In the genomic region with DNA sequence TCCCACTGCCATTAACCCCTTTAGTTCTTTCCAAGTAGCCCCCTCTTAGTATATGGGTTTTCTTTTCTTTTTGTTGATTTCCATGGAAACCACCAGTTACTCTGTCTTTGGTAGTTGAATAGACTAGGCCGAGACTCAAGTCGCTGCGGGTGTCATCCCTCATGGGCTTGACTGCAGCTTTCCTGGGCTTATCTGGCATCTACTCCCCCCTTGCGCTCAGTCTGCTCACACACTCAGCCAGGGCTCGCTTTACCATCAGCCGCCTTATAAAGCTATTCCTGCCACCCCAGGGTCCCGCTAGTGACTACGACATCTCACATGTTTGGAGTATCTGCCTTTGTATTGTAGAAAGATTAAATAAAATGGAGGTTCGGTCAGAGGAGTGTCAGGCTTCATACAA, we compare ENCODE assay signal across 12 mouse cellular contexts.
DNase-seq lines count a peak whose midpoint lies in the region; ATAC-seq and TF ChIP-seq lines count a peak whose summit lies in the region.
"Had no signal": no experiment of that assay in that cellular context is flagged by ENCODE, and none has a peak within 500 bp of the region (broad histone marks: within the 10 kb centered on the region; RNA-seq: fewer than 3 reads in every experiment).

No protein-coding gene starts in this region.

- peaks cover 38% of the 10 kb centered on the region for H3K4me1 ChIP-seq in heart, embryonic 10.5 days
- 0 out of 2 replicates have a peak, but pooled peaks cover 8% of the 10 kb centered on the region for H3K4me1 ChIP-seq in hindbrain, embryonic 15.5 days (replicated peaks)
- H3K4me1 ChIP-seq in hindbrain, embryonic 12.5 days = peaks cover 3% of the 10 kb centered on the region; the same call in 1 of the 2 replicates
- peaks cover 9% of the 10 kb centered on the region for H3K4me1 ChIP-seq in stomach, embryonic 16.5 days (ENCODE audit: control insufficient read depth, insufficient read depth, low read length)
- no peaks in the 10 kb centered on the region for H3K4me1 ChIP-seq in stomach, postnatal 0 days (replicated peaks; ENCODE audit: control insufficient read depth, insufficient read depth)

- 36% methylated on average over 9 of the region's 9 CpGs for WGBS in heart, embryonic 10.5 days
- WGBS in hindbrain, embryonic 15.5 days = 64% methylated on average over 9 of the region's 9 CpGs
- WGBS in hindbrain, embryonic 12.5 days = 74% methylated on average over 9 of the region's 9 CpGs
- 64% methylated on average over 9 of the region's 9 CpGs for WGBS in stomach, embryonic 16.5 days
- WGBS in stomach, postnatal 0 days = 69% methylated on average over 9 of the region's 9 CpGs

- no peak overlapping the region for H3K4me2 ChIP-seq in hindbrain, embryonic 15.5 days
- H3K4me2 ChIP-seq in hindbrain, embryonic 12.5 days (replicated peaks) = no peak overlapping the region
- no peak overlapping the region for H3K4me2 ChIP-seq in stomach, embryonic 16.5 days (ENCODE audit: low read depth, low read length)
- H3K4me2 ChIP-seq in stomach, postnatal 0 days (replicated peaks; ENCODE audit: low read depth) = no peak overlapping the region
- H3K4me2 ChIP-seq: liver, embryonic 11.5 days had no signal

- H3K9me3 ChIP-seq in heart, embryonic 10.5 days = no peaks in the 10 kb centered on the region
- no peaks in the 10 kb centered on the region for H3K9me3 ChIP-seq in hindbrain, embryonic 15.5 days
- H3K9me3 ChIP-seq in hindbrain, embryonic 12.5 days (replicated peaks) = no peaks in the 10 kb centered on the region
- no peaks in the 10 kb centered on the region for H3K9me3 ChIP-seq in stomach, embryonic 16.5 days (replicated peaks; ENCODE audit: control insufficient read depth, low read length)
- H3K9me3 ChIP-seq in stomach, postnatal 0 days (ENCODE audit: control insufficient read depth, low read length) = no peaks in the 10 kb centered on the region
- H3K9me3 ChIP-seq: embryonic facial prominence, embryonic 10.5 days had no signal

- no peak for ATAC-seq in hindbrain, embryonic 15.5 days (ENCODE audit: low FRiP score, low read depth)
- no peak for ATAC-seq in hindbrain, embryonic 12.5 days (ENCODE audit: low FRiP score)
- no peak for ATAC-seq in stomach, embryonic 16.5 days (ENCODE audit: insufficient read depth, low FRiP score)
- ATAC-seq in stomach, postnatal 0 days (ENCODE audit: low FRiP score, low TSS enrichment) = no peak

- no peak for TF ChIP-seq CTCF in stomach, postnatal 0 days (IDR thresholded peaks at IDR 0.05; ENCODE audit: low read depth)

- H3K27me3 ChIP-seq in heart, embryonic 10.5 days (ENCODE audit: insufficient read depth, poor library complexity, severe bottlenecking) = no peaks in the 10 kb centered on the region
- no peaks in the 10 kb centered on the region for H3K27me3 ChIP-seq in hindbrain, embryonic 15.5 days
- no peaks in the 10 kb centered on the region for H3K27me3 ChIP-seq in hindbrain, embryonic 12.5 days
- no peaks in the 10 kb centered on the region for H3K27me3 ChIP-seq in stomach, embryonic 16.5 days (ENCODE audit: control insufficient read depth, insufficient read depth, low read length)
- no peaks in the 10 kb centered on the region for H3K27me3 ChIP-seq in stomach, postnatal 0 days (ENCODE audit: control insufficient read depth, insufficient read depth, low read length)

- peak overlapping the region; percentile 54; the same call in 1 of the 2 replicates for H3K27ac ChIP-seq in heart, embryonic 10.5 days
- H3K27ac ChIP-seq in hindbrain, embryonic 15.5 days (replicated peaks) = 0 out of 2 replicates have a peak overlapping the region, but pooled peaks have one; percentile 6
- no peak overlapping the region for H3K27ac ChIP-seq in hindbrain, embryonic 12.5 days
- H3K27ac ChIP-seq in stomach, embryonic 16.5 days (ENCODE audit: low read length) = peak overlapping the region; percentile 35
- H3K27ac ChIP-seq in stomach, postnatal 0 days (replicated peaks) = no peak overlapping the region
- H3K27ac ChIP-seq: embryonic facial prominence, embryonic 10.5 days had no signal

- H3K4me3 ChIP-seq in heart, embryonic 10.5 days = no peak overlapping the region
- no peak overlapping the region for H3K4me3 ChIP-seq in hindbrain, embryonic 15.5 days
- H3K4me3 ChIP-seq in hindbrain, embryonic 12.5 days = no peak overlapping the region
- H3K4me3 ChIP-seq in stomach, embryonic 16.5 days (replicated peaks; ENCODE audit: low read length) = no peak overlapping the region
- H3K4me3 ChIP-seq in stomach, postnatal 0 days (ENCODE audit: low read depth, low read length) = no peak overlapping the region
- H3K4me3 ChIP-seq: embryonic facial prominence, embryonic 10.5 days had no signal

- H3K36me3 ChIP-seq in heart, embryonic 10.5 days = peaks cover 5% of the 10 kb centered on the region; the same call in 1 of the 2 replicates
- H3K36me3 ChIP-seq in hindbrain, embryonic 15.5 days = no peaks in the 10 kb centered on the region
- H3K36me3 ChIP-seq in hindbrain, embryonic 12.5 days = no peaks in the 10 kb centered on the region
- H3K36me3 ChIP-seq in stomach, embryonic 16.5 days (ENCODE audit: control insufficient read depth, insufficient read depth, low read length) = no peaks in the 10 kb centered on the region
- H3K36me3 ChIP-seq in stomach, postnatal 0 days (ENCODE audit: control insufficient read depth, insufficient read depth, low read length) = no peaks in the 10 kb centered on the region
- H3K36me3 ChIP-seq: embryonic facial prominence, embryonic 10.5 days; G1E had no signal

- no peak overlapping the region for H3K9ac ChIP-seq in hindbrain, embryonic 15.5 days
- H3K9ac ChIP-seq in hindbrain, embryonic 12.5 days = no peak overlapping the region
- no peak overlapping the region for H3K9ac ChIP-seq in stomach, embryonic 16.5 days (ENCODE audit: low read length)
- H3K9ac ChIP-seq in stomach, postnatal 0 days (ENCODE audit: low read length) = no peak overlapping the region

- DNase-seq in heart, embryonic 10.5 days (ENCODE audit: low spot score) = no peak
- DNase-seq in heart, adult 8-10 months (ENCODE audit: low spot score) = no peak
- no peak for DNase-seq in stomach, postnatal 0 days (ENCODE audit: low spot score)
- DNase-seq in adrenal gland, adult 18-20 months (ENCODE audit: low spot score in 2 of 2) = no peak
- DNase-seq: kidney, adult 11 months; right cerebral cortex, adult 18-20 months had no signal

- TF ChIP-seq EP300 in stomach, postnatal 0 days (optimal IDR thresholded peaks at IDR 0.05) = no peak

Comparison
In these comparisons a context has a peak if more than half of its experiments do, and no peak if none do; other contexts are left out.
1. H3K27ac ChIP-seq: peak in heart, embryonic 10.5 days (single experiment), hindbrain, embryonic 15.5 days (single experiment) and stomach, embryonic 16.5 days (single experiment); none in hindbrain, embryonic 12.5 days (single experiment) and stomach, postnatal 0 days (single experiment).